In the genomic region with DNA sequence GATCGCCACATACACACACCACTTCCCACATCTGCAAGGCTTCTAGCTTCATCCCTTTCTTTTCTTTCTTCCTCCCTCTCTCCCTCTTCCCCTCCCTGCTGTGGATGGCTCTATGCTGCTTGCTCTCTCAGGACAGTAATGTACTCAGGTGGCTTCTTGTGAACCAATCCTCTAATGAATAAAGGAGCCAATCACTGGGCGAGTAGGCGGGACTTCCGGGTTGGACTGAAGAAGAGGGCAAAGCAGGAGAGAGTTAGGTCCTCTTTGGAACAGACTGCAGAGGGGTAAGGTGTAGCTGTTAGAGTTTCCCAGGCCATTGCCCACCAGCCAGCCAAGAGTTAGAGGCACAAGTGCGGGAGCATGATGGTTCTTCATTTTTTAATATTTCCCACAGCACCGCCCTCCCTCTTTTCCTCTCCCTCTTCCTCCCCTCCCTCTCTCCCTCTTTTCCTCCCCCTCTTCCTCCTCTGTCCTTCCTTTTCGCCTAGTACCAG, we compare ENCODE assay signal across 9 mouse cellular contexts. TPM values are rescaled to one million over a fixed set of nuclear protein-coding genes. Genes with fewer than 3 reads are reported as not detected.
DNase-seq lines count a peak whose midpoint lies in the region; ATAC-seq and TF ChIP-seq lines count a peak whose summit lies in the region.
"Had no signal": no experiment of that assay in that cellular context is flagged by ENCODE, and none has a peak within 500 bp of the region (broad histone marks: within the 10 kb centered on the region; RNA-seq: fewer than 3 reads in every experiment).

No protein-coding gene starts in this region.

- no peaks in the 10 kb centered on the region for H3K27me3 ChIP-seq in testis, adult 2 months (ENCODE audit: control insufficient read depth, insufficient read depth, low read length)
- no peaks in the 10 kb centered on the region for H3K27me3 ChIP-seq in liver, embryonic 15.5 days

- H3K4me3 ChIP-seq in testis, adult 2 months (ENCODE audit: control insufficient read depth, low read depth, low read length) = peak overlapping the region; percentile 11
- H3K4me3 ChIP-seq in liver, embryonic 15.5 days (replicated peaks) = no peak overlapping the region

- H3K4me1 ChIP-seq in testis, adult 2 months (ENCODE audit: control insufficient read depth, insufficient read depth, low read length) = peaks cover 8% of the 10 kb centered on the region
- H3K4me1 ChIP-seq in liver, embryonic 15.5 days (replicated peaks) = peaks cover 17% of the 10 kb centered on the region

- intact Hi-C loops in gastrocnemius, postnatal 14 days (cut with DNase I; ENCODE audit: low total_unique reads) = no loop called here

- 0 out of 2 replicates have a peak, but pooled peaks have one; percentile 26 for ATAC-seq in liver, embryonic 15.5 days (ENCODE audit: insufficient read depth)
- ATAC-seq: intestine, postnatal 0 days had no signal

- peak; percentile 9 for DNase-seq in cerebellum, adult 9-11 months
- no peak for DNase-seq in cerebellum, adult 9-10 months
- DNase-seq in testis, postnatal 10 days (ENCODE audit: low spot score) = no peak
- no peak for DNase-seq in adrenal gland, postnatal 10 days
- no peak for DNase-seq in ovary, postnatal 36 days (ENCODE audit: low spot score)
- no peak for DNase-seq in gastrocnemius, postnatal 14 days

- peak overlapping the region; percentile 32; the same call in 1 of the 2 replicates for H3K4me2 ChIP-seq in liver, embryonic 15.5 days

- no peaks in the 10 kb centered on the region for H3K9me3 ChIP-seq in liver, embryonic 15.5 days (replicated peaks)

- WGBS in liver, embryonic 15.5 days (ENCODE audit: insufficient replicate concordance) = 62% methylated on average over 7 of the region's 7 CpGs

- no peak overlapping the region for H3K27ac ChIP-seq in testis, adult 2 months (ENCODE audit: control insufficient read depth, insufficient read depth, low read depth, low read length)
- no peak overlapping the region for H3K27ac ChIP-seq in liver, embryonic 15.5 days (replicated peaks)

- no peak overlapping the region for H3K9ac ChIP-seq in liver, embryonic 15.5 days

- no peaks in the 10 kb centered on the region for H3K36me3 ChIP-seq in testis, adult 2 months (ENCODE audit: control insufficient read depth, insufficient read depth, low read length)
- no peaks in the 10 kb centered on the region for H3K36me3 ChIP-seq in liver, embryonic 15.5 days (replicated peaks)

- TF ChIP-seq POLR2A in testis, adult 2 months (IDR thresholded peaks at IDR 0.05; ENCODE audit: control insufficient read depth, low read depth, low read length) = no peak

- no peak for TF ChIP-seq CTCF in testis, adult 2 months (IDR thresholded peaks at IDR 0.05; ENCODE audit: control insufficient read depth, insufficient read depth, insufficient replicate concordance, low read depth, low read length)

RNA-seq across cellular contexts. Expression of gene St6galnac5, which starts 52.2 kb away (rescaled TPM):
- polyA plus RNA-seq in testis, adult 2 months (2012; rRNA removed) = 0.05 and 0.14 TPM in 2 replicates
- polyA plus RNA-seq in liver, embryonic 15.5 days (2015; fragmentation: Nextera tagmentation; extraction: Ambion mirVana) = 0.02 and 0.03 TPM in 2 replicates
- 1 to 10 TPM; 1.5 to 3.7 TPM for total RNA-seq in adrenal gland, postnatal 10 days (2021)
- under 1 TPM; 0.04 TPM for total RNA-seq in gastrocnemius, postnatal 14 days (2021)
